Comparison of ENCODE assay signal across 7 mouse cellular contexts in genomic region chr1:86358229-86358905, GRCm38 (mm10). TPM values are rescaled to one million over a fixed set of nuclear protein-coding genes. Genes with fewer than 3 reads are reported as not detected.
A peak's percentile ranks its signal among the peaks of the same experiment; 100 is the strongest.
DNase-seq lines count a peak whose midpoint lies in the region; ATAC-seq and TF ChIP-seq lines count a peak whose summit lies in the region.

No protein-coding gene starts in this region.

- peak overlapping the region; percentile 94 for H3K9ac ChIP-seq in lung, postnatal 0 days (replicated peaks; ENCODE audit: low read depth)
- peak overlapping the region; percentile 90 for H3K9ac ChIP-seq in forebrain, embryonic 12.5 days
- H3K9ac ChIP-seq in limb, embryonic 12.5 days (replicated peaks), result peak overlapping the region; percentile 96

- WGBS in lung, postnatal 0 days, result under 1% methylated on average over 37 of the region's 41 CpGs
- under 1% methylated on average over 41 of the region's 41 CpGs for WGBS in forebrain, embryonic 12.5 days
- WGBS in limb, embryonic 12.5 days, result under 1% methylated on average over 41 of the region's 41 CpGs
- under 1% methylated on average over 41 of the region's 41 CpGs for WGBS in small intestine, adult 2 months

- H3K4me1 ChIP-seq in lung, postnatal 0 days (ENCODE audit: insufficient read depth, low read depth, low read length), result no peaks in the 10 kb centered on the region; the same call in 1 of the 2 replicates
- H3K4me1 ChIP-seq in forebrain, embryonic 12.5 days, result peaks cover 28% of the 10 kb centered on the region
- peaks cover 16% of the 10 kb centered on the region for H3K4me1 ChIP-seq in limb, embryonic 12.5 days (replicated peaks)
- H3K4me1 ChIP-seq in small intestine, adult 2 months (ENCODE audit: control insufficient read depth, insufficient read depth, insufficient read length, low read length), result peaks cover 8% of the 10 kb centered on the region

- DNase-seq in lung, postnatal 0 days (ENCODE audit: low spot score), result no peak
- DNase-seq in lung, postnatal 25 days (ENCODE audit: low spot score), result no peak
- no peak for DNase-seq in adrenal gland, postnatal 4 days (ENCODE audit: low spot score in 2 of 2)
- DNase-seq in frontal cortex, postnatal 25 days (ENCODE audit: low spot score in 2 of 2), result no peak

- H3K4me2 ChIP-seq in lung, postnatal 0 days (replicated peaks; ENCODE audit: low read depth, low read length), result peak overlapping the region; percentile 93
- H3K4me2 ChIP-seq in forebrain, embryonic 12.5 days, result peak overlapping the region; percentile 86
- peak overlapping the region; percentile 79 for H3K4me2 ChIP-seq in limb, embryonic 12.5 days

- H3K9me3 ChIP-seq in lung, postnatal 0 days (ENCODE audit: low read length), result no peaks in the 10 kb centered on the region
- H3K9me3 ChIP-seq in forebrain, embryonic 12.5 days, result no peaks in the 10 kb centered on the region
- no peaks in the 10 kb centered on the region for H3K9me3 ChIP-seq in limb, embryonic 12.5 days

- TF ChIP-seq CTCF in lung, postnatal 0 days (IDR thresholded peaks at IDR 0.05), result no peak
- no peak for TF ChIP-seq CTCF in small intestine, adult 2 months (IDR thresholded peaks at IDR 0.05; ENCODE audit: extremely low read depth, insufficient read length, insufficient replicate concordance, low read depth, low read length)

- no peak for TF ChIP-seq POLR2A in small intestine, adult 2 months (IDR thresholded peaks at IDR 0.05; ENCODE audit: low read depth, low read length)

- peak overlapping the region; percentile 100 for H3K27ac ChIP-seq in lung, postnatal 0 days (ENCODE audit: low read length)
- peak overlapping the region; percentile 99 for H3K27ac ChIP-seq in forebrain, embryonic 12.5 days
- H3K27ac ChIP-seq in limb, embryonic 12.5 days, result peak overlapping the region; percentile 99
- peak overlapping the region; percentile 96 for H3K27ac ChIP-seq in small intestine, adult 2 months (ENCODE audit: insufficient read depth, low read depth, low read length)

- no peaks in the 10 kb centered on the region for H3K27me3 ChIP-seq in lung, postnatal 0 days (replicated peaks; ENCODE audit: insufficient read depth, low read length)
- H3K27me3 ChIP-seq in forebrain, embryonic 12.5 days, result no peaks in the 10 kb centered on the region
- H3K27me3 ChIP-seq in limb, embryonic 12.5 days, result no peaks in the 10 kb centered on the region
- no peaks in the 10 kb centered on the region for H3K27me3 ChIP-seq in small intestine, adult 2 months (ENCODE audit: control insufficient read depth, insufficient read depth, low read length)

- H3K36me3 ChIP-seq in lung, postnatal 0 days (ENCODE audit: insufficient read depth, low read length), result peaks cover 23% of the 10 kb centered on the region; the same call in 1 of the 2 replicates
- peaks cover 39% of the 10 kb centered on the region for H3K36me3 ChIP-seq in forebrain, embryonic 12.5 days (replicated peaks)
- H3K36me3 ChIP-seq in limb, embryonic 12.5 days, result peaks cover 44% of the 10 kb centered on the region
- peaks cover 32% of the 10 kb centered on the region for H3K36me3 ChIP-seq in small intestine, adult 2 months (ENCODE audit: control insufficient read depth, insufficient read depth, low read length)

- peak overlapping the region; percentile 87 for H3K4me3 ChIP-seq in lung, postnatal 0 days (ENCODE audit: low read depth, low read length)
- peak overlapping the region; percentile 88 for H3K4me3 ChIP-seq in forebrain, embryonic 12.5 days (replicated peaks)
- H3K4me3 ChIP-seq in limb, embryonic 12.5 days (replicated peaks), result peak overlapping the region; percentile 86
- H3K4me3 ChIP-seq in small intestine, adult 2 months (ENCODE audit: low read depth, low read length), result peak overlapping the region; percentile 95

- no peak for ATAC-seq in lung, postnatal 0 days
- no peak for ATAC-seq in forebrain, embryonic 12.5 days (ENCODE audit: low FRiP score)
- ATAC-seq in limb, embryonic 12.5 days (ENCODE audit: insufficient number of reproducible peaks, insufficient read depth, low FRiP score, low TSS enrichment, low read depth), result no peak; the same call in 1 of the 2 replicates

- no peak for TF ChIP-seq EP300 in lung, postnatal 0 days (IDR thresholded peaks at IDR 0.05)

RNA-seq across cellular contexts. Expression of gene Ncl, which starts 0.8 kb away (rescaled TPM):
- 139 and 140 TPM in 2 replicates for polyA plus RNA-seq in lung, postnatal 0 days (2015; fragmentation: Nextera tagmentation; extraction: Ambion mirVana)
- 453 and 465 TPM in 2 replicates for polyA plus RNA-seq in forebrain, embryonic 12.5 days (2016; fragmentation: Nextera tagmentation; extraction: Ambion mirVana)
- 467 and 515 TPM in 2 replicates for polyA plus RNA-seq in limb, embryonic 12.5 days (2016; fragmentation: Nextera tagmentation; extraction: Ambion mirVana)
- polyA plus RNA-seq in small intestine, adult 2 months (2012; rRNA removed), result 0.95 and 6.1 TPM in 2 replicates
- total RNA-seq in adrenal gland, postnatal 4 days (2021), result 100 to 1,000 TPM; 335 to 347 TPM

RNA-seq across cellular contexts. Expression of gene B3gnt7, which starts 55.7 kb away (rescaled TPM):
- 5.9 TPM in 2 replicates for polyA plus RNA-seq in lung, postnatal 0 days (2015; fragmentation: Nextera tagmentation; extraction: Ambion mirVana)
- 2.6 and 3.0 TPM in 2 replicates for polyA plus RNA-seq in forebrain, embryonic 12.5 days (2016; fragmentation: Nextera tagmentation; extraction: Ambion mirVana)
- polyA plus RNA-seq in limb, embryonic 12.5 days (2016; fragmentation: Nextera tagmentation; extraction: Ambion mirVana), result 5.9 and 7.1 TPM in 2 replicates
- polyA plus RNA-seq in small intestine, adult 2 months (2012; rRNA removed), result 17.9 and 43.6 TPM in 2 replicates
- 1 to 10 TPM in 1 of 2 experiments, under 1 TPM in 1; 0.96 to 2.2 TPM for total RNA-seq in adrenal gland, postnatal 4 days (2021)

Comparison
In these comparisons a context has a peak if more than half of its experiments do, and no peak if none do; other contexts are left out.
1. RNA of gene Ncl, which starts 0.8 kb away (polyA plus RNA-seq): 467 to 515 TPM in limb, embryonic 12.5 days, 453 to 465 TPM in forebrain, embryonic 12.5 days and 139 to 140 TPM in lung, postnatal 0 days; 0.95 to 6.1 TPM in small intestine, adult 2 months; every median in the first group is over 10 times any median in the second.
2. Peak in every context shown above with its lines, with median percentiles within 50 percentile points of each other: H3K27ac ChIP-seq, H3K4me2 ChIP-seq, H3K4me3 ChIP-seq and H3K9ac ChIP-seq.